Mouse (Mus musculus): ENCODE results near the gene Irf1. TPM values are rescaled to one million over a fixed set of nuclear protein-coding genes. Genes with fewer than 3 reads are reported as not detected.

Gene Irf1
- polyA plus RNA-seq, 1 experiment, result 71.6 TPM

GRCm38 (mm10) chr11:53759545-53760406 lies 10.0 kb upstream of the Irf1 start:
- no peak for DNase-seq (ENCODE audit: low spot score)

GRCm38 (mm10) chr11:53761284-53761683 lies 8.5 kb upstream of the Irf1 start:
- no peak for DNase-seq (ENCODE audit: low spot score)

DNA sequence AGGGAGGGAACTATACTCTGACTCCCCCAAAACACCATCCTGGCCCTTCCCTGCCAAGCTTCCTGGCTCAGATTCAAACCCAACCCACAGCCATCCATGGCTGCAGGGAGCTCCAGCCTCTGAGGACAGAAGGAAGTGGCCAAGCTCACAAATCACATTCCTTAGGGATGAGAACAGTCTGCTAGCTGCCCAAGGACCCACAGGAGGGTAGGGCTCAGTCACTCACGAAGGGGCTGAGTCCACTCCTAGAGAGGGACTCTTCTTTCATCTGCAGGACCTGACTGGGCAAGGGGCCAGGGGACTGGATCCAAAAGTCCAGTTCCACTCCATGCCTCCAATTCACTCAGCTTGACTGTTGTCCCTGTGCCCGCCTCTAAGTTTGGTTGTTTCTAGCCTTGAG lies 8.0 kb upstream of the Irf1 start:
- no peak for DNase-seq (ENCODE audit: low spot score)

GRCm38 (mm10) chr11:53762426-53762825 lies 7.4 kb upstream of the Irf1 start:
- no peak for DNase-seq (ENCODE audit: low spot score)

- peak; percentile 69 for DNase-seq (ENCODE audit: low spot score)
Measured at GRCm38 (mm10) chr11:53762827-53763495, 6.9 kb upstream of the Irf1 start.

- DNase-seq (ENCODE audit: low spot score), result peak; percentile 79
Measured at GRCm38 (mm10) chr11:53763496-53764140, 6.2 kb upstream of the Irf1 start.

- DNase-seq (ENCODE audit: low spot score), result no peak
Measured at GRCm38 (mm10) chr11:53764581-53764980, 5.2 kb upstream of the Irf1 start.

GRCm38 (mm10) chr11:53768422-53769184 lies 1.2 kb upstream of the Irf1 start:
- no peak for DNase-seq (ENCODE audit: low spot score)

DNA sequence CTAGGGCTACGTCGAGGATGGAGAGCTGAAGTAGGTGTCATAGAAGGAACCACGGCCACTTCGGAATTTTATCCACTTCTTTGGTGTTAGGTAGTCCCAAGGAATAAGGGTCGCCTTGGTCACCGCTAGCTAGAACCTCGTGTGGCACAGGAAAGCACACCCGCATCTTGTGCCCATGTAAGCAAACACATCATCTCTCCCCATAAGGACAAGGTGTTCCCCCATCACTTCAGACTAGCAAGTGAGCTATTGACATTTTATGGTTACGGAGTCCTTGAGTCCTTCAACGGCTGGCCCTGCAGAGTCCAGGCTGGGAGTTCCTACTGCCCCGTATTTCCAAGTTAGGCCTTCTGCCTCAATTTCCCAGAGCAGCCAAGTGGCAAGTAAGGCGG lies 633 bp upstream of the Irf1 start:
- no peak for DNase-seq (ENCODE audit: low spot score)

DNA sequence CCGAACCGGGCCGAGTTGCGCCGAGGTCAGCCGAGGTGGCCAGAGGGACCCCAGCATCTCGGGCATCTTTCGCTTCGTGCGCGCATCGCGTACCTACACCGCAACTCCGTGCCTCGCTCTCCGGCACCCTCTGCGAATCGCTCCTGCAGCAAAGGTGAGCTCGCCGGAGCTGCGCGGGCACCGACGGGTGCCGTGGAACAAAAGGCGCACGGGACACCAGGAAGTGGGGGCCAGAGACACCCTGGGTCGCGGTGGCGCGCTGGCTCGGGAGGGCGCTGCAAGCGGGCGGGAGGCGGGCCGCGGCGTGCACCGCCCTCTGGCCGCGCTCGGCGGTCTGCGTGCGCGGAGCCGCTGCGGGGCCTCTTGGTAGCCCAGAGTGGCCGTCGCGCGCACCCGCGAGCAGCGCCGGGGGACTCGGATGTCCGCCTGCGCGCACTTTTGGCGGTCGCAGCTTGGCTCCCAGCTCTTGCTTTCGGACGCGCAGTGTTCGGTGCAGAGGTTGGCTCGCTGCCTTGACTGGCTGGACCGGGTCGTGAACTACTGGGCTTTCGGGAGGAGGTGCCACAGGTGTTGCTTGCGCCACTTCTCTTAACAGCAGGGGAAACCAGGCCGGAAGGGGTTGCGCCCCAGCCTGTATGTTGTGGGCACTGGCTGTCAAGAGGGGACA lies 444 bp downstream of the Irf1 start:
- peak; percentile 65 for DNase-seq (ENCODE audit: low spot score)

- DNase-seq (ENCODE audit: low spot score), result no peak
Measured at GRCm38 (mm10) chr11:53771001-53771744, 1.4 kb downstream of the Irf1 start.

DNA sequence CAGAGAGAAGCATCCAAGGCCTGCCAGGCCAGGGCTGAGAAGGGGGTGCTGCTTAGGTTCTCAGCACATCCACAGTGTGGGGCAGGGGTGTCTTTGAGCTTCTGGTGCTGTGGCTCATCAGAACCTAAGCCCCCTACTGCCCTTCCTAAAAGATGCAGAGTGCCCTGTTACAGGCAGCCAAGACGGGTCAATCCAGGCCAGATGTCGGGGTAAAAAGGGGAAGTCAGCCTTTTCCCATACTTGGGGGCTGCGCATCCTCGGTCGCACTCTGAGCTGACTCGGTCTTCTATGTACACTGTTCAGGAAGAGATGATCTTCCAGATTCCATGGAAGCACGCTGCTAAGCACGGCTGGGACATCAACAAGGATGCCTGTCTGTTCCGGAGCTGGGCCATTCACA lies 2.7 kb downstream of the Irf1 start:
- DNase-seq (ENCODE audit: low spot score), result no peak

DNA sequence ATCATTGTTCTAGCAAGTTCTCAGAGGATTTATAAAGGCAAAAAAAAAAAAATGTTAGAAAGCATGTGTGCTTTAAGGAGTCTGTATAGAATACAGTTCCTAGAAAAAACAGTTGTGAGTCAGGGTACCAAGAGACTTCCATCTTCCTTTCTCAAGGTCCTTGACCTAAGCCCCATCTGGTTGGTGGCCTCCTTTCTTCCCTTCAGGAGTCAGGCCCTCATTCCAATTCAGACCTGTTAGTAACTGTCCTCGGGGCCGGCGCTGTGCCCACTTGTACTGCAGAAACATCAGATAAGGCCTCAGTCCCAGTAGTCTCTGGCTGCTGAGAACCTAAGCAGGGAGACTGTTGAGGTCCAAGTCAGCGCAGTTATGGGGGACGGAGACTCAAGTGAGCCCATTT lies 3.3 kb downstream of the Irf1 start, which contains the start of gene Gm17334:
Gene Gm17334, minus strand, starts transcription at position 101 of the 400 bp plus-strand sequence.
- no peak for DNase-seq (ENCODE audit: low spot score)

GRCm38 (mm10) chr11:53773641-53774360 lies 4.0 kb downstream of the Irf1 start:
- no peak for DNase-seq (ENCODE audit: low spot score)

GRCm38 (mm10) chr11:53774659-53775255 lies 4.9 kb downstream of the Irf1 start:
- no peak for DNase-seq (ENCODE audit: low spot score)

DNA sequence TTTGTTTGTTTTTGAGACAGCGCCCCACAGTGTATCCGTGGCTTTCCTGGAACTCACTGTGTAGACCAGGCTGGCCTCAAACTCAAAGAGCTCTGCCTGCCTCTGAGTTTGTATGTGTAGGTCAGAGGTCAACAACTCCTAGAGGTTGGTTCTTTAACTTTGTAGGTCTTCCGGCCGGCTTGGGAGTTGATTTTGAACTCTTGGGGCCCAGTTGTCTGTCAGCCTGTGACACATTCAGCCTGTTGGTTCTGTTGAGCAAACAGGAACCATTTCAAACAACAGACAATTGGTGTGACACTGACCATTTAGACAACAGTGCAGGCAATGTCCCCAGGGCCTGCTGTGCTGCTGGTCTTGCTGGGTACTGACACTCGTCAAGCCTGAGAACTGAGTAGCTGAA lies 7.9 kb downstream of the Irf1 start:
- no peak for DNase-seq (ENCODE audit: low spot score)

DNA sequence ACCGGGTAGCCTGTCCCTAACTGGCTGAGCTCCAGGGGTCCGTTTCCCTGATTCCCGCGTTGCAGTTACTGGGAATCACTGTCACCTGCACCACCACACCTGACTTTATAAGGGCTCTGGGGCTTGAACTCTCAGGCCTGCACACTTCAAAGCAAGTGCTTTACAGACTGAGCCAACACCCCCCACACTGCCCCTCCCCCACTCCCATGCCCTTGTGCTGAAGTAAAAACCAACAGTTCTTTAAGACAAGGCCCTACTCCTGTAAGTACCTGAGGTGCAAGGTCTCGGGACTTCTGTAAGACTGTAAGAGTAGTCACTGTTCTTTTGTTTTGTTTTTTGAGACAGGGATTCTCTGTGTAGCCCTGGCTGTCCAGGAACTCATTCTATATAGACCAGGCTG lies 8.6 kb downstream of the Irf1 start:
- DNase-seq (ENCODE audit: low spot score), result no peak

- DNase-seq (ENCODE audit: low spot score), result no peak
Measured at GRCm38 (mm10) chr11:53779808-53780207, 10.0 kb downstream of the Irf1 start.

- no peak for DNase-seq (ENCODE audit: low spot score)
Measured at GRCm38 (mm10) chr11:53780262-53780661, 10.4 kb downstream of the Irf1 start.
